Mouse (Mus musculus): ENCODE measurements around the gene Atp6v0b. TPM values are rescaled to one million over a fixed set of nuclear protein-coding genes. Genes with fewer than 3 reads are reported as not detected.
A peak's percentile ranks its signal among the peaks of the same experiment; 100 is the strongest.

Atp6v0b gene
- polyA plus RNA-seq, 1 experiment from 2014 or later: 263 TPM

- Histone ChIP-seq H3K9me3 (no peaks in the 10 kb centered on the region), H3K27ac (no peak overlapping the region), H3K4me1 (replicated peaks) (peaks cover 32% of the 10 kb centered on the region), H3K27me3 (ENCODE audit: insufficient read depth, poor library complexity, severe bottlenecking) (0 out of 2 replicates have a peak, but pooled peaks cover 3% of the 10 kb centered on the region), H3K36me3 (0 out of 2 replicates have a peak, but pooled peaks cover under 1% of the 10 kb centered on the region), H3K4me3 (no peak overlapping the region)
- WGBS: 90% methylated on average over 4 of the region's 4 CpGs
- DNase-seq (ENCODE audit: low spot score): no peak
Observed at GRCm38 (mm10) chr4:117917847-117918246, 30.7 kb upstream of the Atp6v0b start.

GRCm38 (mm10) chr4:117917402-117917801, 30.3 kb upstream of the Atp6v0b start:
- DNase-seq (ENCODE audit: low spot score): no peak
- 88% methylated on average over 4 of the region's 4 CpGs for WGBS
- Histone ChIP-seq H3K9me3 (no peaks in the 10 kb centered on the region), H3K4me3 (no peak overlapping the region), H3K27me3 (ENCODE audit: insufficient read depth, poor library complexity, severe bottlenecking) (0 out of 2 replicates have a peak, but pooled peaks cover 3% of the 10 kb centered on the region), H3K27ac (no peak overlapping the region), H3K36me3 (peaks cover 5% of the 10 kb centered on the region), H3K4me1 (replicated peaks) (peaks cover 36% of the 10 kb centered on the region)

GRCm38 (mm10) chr4:117916386-117916785, 29.3 kb upstream of the Atp6v0b start:
- Histone ChIP-seq H3K27ac (no peak overlapping the region), H3K36me3 (peaks cover 15% of the 10 kb centered on the region), H3K9me3 (no peaks in the 10 kb centered on the region), H3K4me1 (replicated peaks) (peaks cover 46% of the 10 kb centered on the region), H3K27me3 (ENCODE audit: insufficient read depth, poor library complexity, severe bottlenecking) (no peaks in the 10 kb centered on the region), H3K4me3 (peak overlapping the region; percentile 73; the same call in 1 of the 2 replicates)
- no peak for DNase-seq (ENCODE audit: low spot score)
- WGBS: 86% methylated on average over 5 of the region's 5 CpGs

- peak overlapping the region; percentile 73 for H3K4me3 ChIP-seq
- no peaks in the 10 kb centered on the region for H3K9me3 ChIP-seq
- peaks cover 23% of the 10 kb centered on the region for H3K36me3 ChIP-seq
- DNase-seq (ENCODE audit: low spot score): no peak
- peak overlapping the region; percentile 99 for H3K27ac ChIP-seq
- 6% methylated on average over 19 of the region's 19 CpGs for WGBS
- peaks cover 46% of the 10 kb centered on the region for H3K4me1 ChIP-seq (replicated peaks)
- no peaks in the 10 kb centered on the region for H3K27me3 ChIP-seq (ENCODE audit: insufficient read depth, poor library complexity, severe bottlenecking)
Observed at GRCm38 (mm10) chr4:117915489-117916105, 28.5 kb upstream of the Atp6v0b start.

GRCm38 (mm10) chr4:117914591-117915442, 27.7 kb upstream of the Atp6v0b start, which contains the start of gene Ipo13:
Gene Ipo13, minus strand, starts transcription at chr4:117914999.
- WGBS: under 1% methylated on average over 61 of the region's 61 CpGs
- Histone ChIP-seq H3K9me3 (no peaks in the 10 kb centered on the region), H3K36me3 (peaks cover 31% of the 10 kb centered on the region), H3K4me3 (peak within 1 kb of the TSS; percentile 73), H3K4me1 (replicated peaks) (peaks cover 54% of the 10 kb centered on the region), H3K27me3 (ENCODE audit: insufficient read depth, poor library complexity, severe bottlenecking) (no peaks in the 10 kb centered on the region), H3K27ac (peak within 1 kb of the TSS; percentile 99)
- peak; percentile 97 for DNase-seq (ENCODE audit: low spot score)

- no peaks in the 10 kb centered on the region for H3K9me3 ChIP-seq
- peak overlapping the region; percentile 73 for H3K4me3 ChIP-seq
- no peak for DNase-seq (ENCODE audit: low spot score)
- H3K4me1 ChIP-seq (replicated peaks): peaks cover 62% of the 10 kb centered on the region
- H3K27me3 ChIP-seq (ENCODE audit: insufficient read depth, poor library complexity, severe bottlenecking): no peaks in the 10 kb centered on the region
- 20% methylated on average over 8 of the region's 8 CpGs for WGBS
- H3K27ac ChIP-seq: peak overlapping the region; percentile 99
- peaks cover 39% of the 10 kb centered on the region for H3K36me3 ChIP-seq
Observed at GRCm38 (mm10) chr4:117914031-117914430, 26.9 kb upstream of the Atp6v0b start.

GRCm38 (mm10) chr4:117913421-117913820, 26.3 kb upstream of the Atp6v0b start:
- no peaks in the 10 kb centered on the region for H3K9me3 ChIP-seq

GRCm38 (mm10) chr4:117912685-117913273, 25.6 kb upstream of the Atp6v0b start:
- Histone ChIP-seq H3K4me3 (peak overlapping the region; percentile 73), H3K27me3 (ENCODE audit: insufficient read depth, poor library complexity, severe bottlenecking) (no peaks in the 10 kb centered on the region), H3K36me3 (peaks cover 49% of the 10 kb centered on the region), H3K27ac (0 out of 2 replicates have a peak overlapping the region, but pooled peaks have one; percentile 19), H3K4me1 (replicated peaks) (peaks cover 69% of the 10 kb centered on the region), H3K9me3 (no peaks in the 10 kb centered on the region)
- 68% methylated on average over 7 of the region's 7 CpGs for WGBS
- DNase-seq (ENCODE audit: low spot score): no peak

More at GRCm38 (mm10) chr4:117913421-117913820, 26.3 kb upstream of the Atp6v0b start:
- Histone ChIP-seq H3K4me1 (replicated peaks) (peaks cover 65% of the 10 kb centered on the region), H3K4me3 (peak overlapping the region; percentile 73), H3K36me3 (peaks cover 43% of the 10 kb centered on the region), H3K27me3 (ENCODE audit: insufficient read depth, poor library complexity, severe bottlenecking) (no peaks in the 10 kb centered on the region), H3K27ac (0 out of 2 replicates have a peak overlapping the region, but pooled peaks have one; percentile 99)
- WGBS: 39% methylated on average over 3 of the region's 3 CpGs
- DNase-seq (ENCODE audit: low spot score): no peak

GRCm38 (mm10) chr4:117912131-117912561, 25.0 kb upstream of the Atp6v0b start:
- peaks cover 54% of the 10 kb centered on the region for H3K36me3 ChIP-seq
- no peaks in the 10 kb centered on the region for H3K27me3 ChIP-seq (ENCODE audit: insufficient read depth, poor library complexity, severe bottlenecking)
- no peak overlapping the region for H3K27ac ChIP-seq
- peaks cover 69% of the 10 kb centered on the region for H3K4me1 ChIP-seq (replicated peaks)
- no peak for DNase-seq (ENCODE audit: low spot score)
- WGBS: 93% methylated on average over 13 of the region's 13 CpGs
- H3K4me3 ChIP-seq: peak overlapping the region; percentile 73; the same call in 1 of the 2 replicates
- H3K9me3 ChIP-seq: no peaks in the 10 kb centered on the region

GRCm38 (mm10) chr4:117908834-117909453, 21.8 kb upstream of the Atp6v0b start:
- Histone ChIP-seq H3K9me3 (no peaks in the 10 kb centered on the region), H3K4me1 (replicated peaks) (peaks cover 48% of the 10 kb centered on the region), H3K4me3 (0 out of 2 replicates have a peak overlapping the region, but pooled peaks have one; percentile 18), H3K27ac (peak overlapping the region; percentile 37; the same call in 1 of the 2 replicates), H3K27me3 (ENCODE audit: insufficient read depth, poor library complexity, severe bottlenecking) (no peaks in the 10 kb centered on the region), H3K36me3 (peaks cover 83% of the 10 kb centered on the region)
- no peak for DNase-seq (ENCODE audit: low spot score)
- 79% methylated on average over 8 of the region's 8 CpGs for WGBS

GRCm38 (mm10) chr4:117906196-117906595, 19.1 kb upstream of the Atp6v0b start:
- no peak for DNase-seq (ENCODE audit: low spot score)
- H3K4me3 ChIP-seq: no peak overlapping the region
- peaks cover 93% of the 10 kb centered on the region for H3K36me3 ChIP-seq
- H3K27me3 ChIP-seq (ENCODE audit: insufficient read depth, poor library complexity, severe bottlenecking): no peaks in the 10 kb centered on the region
- 93% methylated on average over 3 of the region's 3 CpGs for WGBS
- H3K27ac ChIP-seq: no peak overlapping the region
- no peaks in the 10 kb centered on the region for H3K9me3 ChIP-seq
- H3K4me1 ChIP-seq (replicated peaks): peaks cover 23% of the 10 kb centered on the region

GRCm38 (mm10) chr4:117904761-117905160, 17.6 kb upstream of the Atp6v0b start:
- WGBS: 93% methylated on average over 8 of the region's 8 CpGs

More at GRCm38 (mm10) chr4:117904761-117905160, 17.6 kb upstream of the Atp6v0b start:
- peaks cover 93% of the 10 kb centered on the region for H3K36me3 ChIP-seq
- DNase-seq (ENCODE audit: low spot score): no peak
- no peak overlapping the region for H3K4me3 ChIP-seq
- no peak overlapping the region for H3K27ac ChIP-seq
- no peaks in the 10 kb centered on the region for H3K9me3 ChIP-seq
- no peaks in the 10 kb centered on the region for H3K27me3 ChIP-seq (ENCODE audit: insufficient read depth, poor library complexity, severe bottlenecking)
- H3K4me1 ChIP-seq (replicated peaks): peaks cover 15% of the 10 kb centered on the region

Measured in hindbrain, embryonic 10.5 days (tissue).